In the genomic region with DNA sequence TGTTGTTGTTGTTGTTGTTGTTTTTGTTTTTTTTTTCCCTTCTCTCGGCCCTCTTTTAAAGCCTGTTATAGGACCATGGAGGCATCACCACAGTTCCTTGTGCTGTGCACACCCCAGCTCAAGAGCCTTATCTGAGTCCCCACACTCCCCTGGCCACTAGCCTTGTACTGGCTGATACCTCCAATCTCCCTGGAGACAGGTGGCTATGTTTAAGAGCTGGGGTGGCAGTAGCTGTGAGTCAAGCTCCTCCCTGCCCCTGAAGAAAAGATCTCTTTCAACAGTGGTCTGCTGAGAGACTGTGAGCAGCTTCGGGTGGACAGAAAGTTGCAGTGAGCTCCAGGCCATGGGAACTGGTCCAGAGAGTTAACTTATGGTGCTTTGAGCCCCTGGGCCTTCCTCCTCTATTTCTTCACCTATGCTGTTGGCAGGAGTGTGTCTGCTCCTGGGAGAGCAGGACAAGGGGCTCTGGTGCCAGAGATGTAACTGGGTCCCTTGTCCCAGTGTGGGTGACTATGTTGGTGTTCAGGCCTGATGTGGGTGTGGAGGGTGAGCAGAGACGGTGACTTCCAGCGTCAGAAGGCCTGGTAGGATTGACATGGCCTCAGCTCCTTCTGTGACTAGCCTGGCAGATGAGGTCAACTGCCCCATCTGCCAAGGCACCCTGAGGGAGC, we compare ENCODE assay signal across 9 mouse cellular contexts. TPM values are rescaled to one million over a fixed set of nuclear protein-coding genes. Genes with fewer than 3 reads are reported as not detected.
DNase-seq lines count a peak whose midpoint lies in the region; ATAC-seq and TF ChIP-seq lines count a peak whose summit lies in the region.
"Had no signal": no experiment of that assay in that cellular context is flagged by ENCODE, and none has a peak within 500 bp of the region (broad histone marks: within the 10 kb centered on the region; RNA-seq: fewer than 3 reads in every experiment).

A gene (plus strand): TSS at position 291 of the 671 bp plus-strand sequence.

- ATAC-seq in forebrain, embryonic 13.5 days, result no peak
- no peak for ATAC-seq in lung, embryonic 16.5 days (ENCODE audit: low read depth)
- peak; percentile 99 for ATAC-seq in liver, embryonic 13.5 days (ENCODE audit: low read depth)
- ATAC-seq in stomach, embryonic 15.5 days (ENCODE audit: insufficient read depth, low FRiP score, low read depth), result peak; percentile 97
- ATAC-seq in midbrain, postnatal 0 days (ENCODE audit: low FRiP score), result no peak

- no peaks in the 10 kb centered on the region for H3K36me3 ChIP-seq in forebrain, embryonic 10.5 days (replicated peaks)
- H3K36me3 ChIP-seq in forebrain, embryonic 13.5 days (ENCODE audit: poor library complexity, severe bottlenecking), result no peaks in the 10 kb centered on the region
- no peaks in the 10 kb centered on the region for H3K36me3 ChIP-seq in lung, embryonic 16.5 days (ENCODE audit: control insufficient read depth, insufficient read depth, low read length)
- H3K36me3 ChIP-seq in liver, embryonic 13.5 days, result peaks cover 32% of the 10 kb centered on the region
- H3K36me3 ChIP-seq in stomach, embryonic 15.5 days, result no peaks in the 10 kb centered on the region
- no peaks in the 10 kb centered on the region for H3K36me3 ChIP-seq in midbrain, postnatal 0 days (ENCODE audit: insufficient read depth, low read length)

- H3K4me3 ChIP-seq in forebrain, embryonic 10.5 days, result peak within 1 kb of the TSS; percentile 10
- H3K4me3 ChIP-seq in forebrain, embryonic 13.5 days, result no peak within 1 kb of the TSS
- no peak within 1 kb of the TSS; the same call in 1 of the 2 replicates for H3K4me3 ChIP-seq in lung, embryonic 16.5 days (ENCODE audit: low read length)
- H3K4me3 ChIP-seq in liver, embryonic 13.5 days (replicated peaks), result peak within 1 kb of the TSS; percentile 85
- H3K4me3 ChIP-seq in stomach, embryonic 15.5 days (replicated peaks), result 0 out of 2 replicates have a peak within 1 kb of the TSS, but pooled peaks have one; percentile 12
- H3K4me3 ChIP-seq in midbrain, postnatal 0 days (ENCODE audit: low read depth, low read length), result no peak within 1 kb of the TSS

- TF ChIP-seq CTCF in midbrain, postnatal 0 days (IDR thresholded peaks at IDR 0.05), result no peak

- H3K9ac ChIP-seq in forebrain, embryonic 13.5 days, result no peak within 1 kb of the TSS
- H3K9ac ChIP-seq in lung, embryonic 16.5 days (ENCODE audit: low read length), result peak within 1 kb of the TSS; percentile 39; the same call in 1 of the 2 replicates
- H3K9ac ChIP-seq in liver, embryonic 13.5 days, result peak within 1 kb of the TSS; percentile 99
- H3K9ac ChIP-seq in stomach, embryonic 15.5 days, result no peak within 1 kb of the TSS
- H3K9ac ChIP-seq in midbrain, postnatal 0 days (replicated peaks; ENCODE audit: low read length, poor library complexity, severe bottlenecking), result no peak within 1 kb of the TSS

- H3K27me3 ChIP-seq in forebrain, embryonic 10.5 days (ENCODE audit: poor library complexity, severe bottlenecking), result peaks cover 29% of the 10 kb centered on the region
- H3K27me3 ChIP-seq in forebrain, embryonic 13.5 days, result peaks cover 15% of the 10 kb centered on the region
- H3K27me3 ChIP-seq in lung, embryonic 16.5 days (ENCODE audit: control insufficient read depth, insufficient read depth, low read depth, low read length), result peaks cover 26% of the 10 kb centered on the region
- peaks cover 38% of the 10 kb centered on the region for H3K27me3 ChIP-seq in liver, embryonic 13.5 days
- H3K27me3 ChIP-seq in stomach, embryonic 15.5 days (replicated peaks), result peaks cover 15% of the 10 kb centered on the region; the same call in 1 of the 2 replicates
- H3K27me3 ChIP-seq in midbrain, postnatal 0 days (ENCODE audit: insufficient read depth, low read length), result 0 out of 2 replicates have a peak, but pooled peaks cover 3% of the 10 kb centered on the region

- H3K9me3 ChIP-seq in forebrain, embryonic 10.5 days, result no peaks in the 10 kb centered on the region
- H3K9me3 ChIP-seq in forebrain, embryonic 13.5 days (replicated peaks), result no peaks in the 10 kb centered on the region
- H3K9me3 ChIP-seq in lung, embryonic 16.5 days (ENCODE audit: control insufficient read depth, low read length), result no peaks in the 10 kb centered on the region
- no peaks in the 10 kb centered on the region for H3K9me3 ChIP-seq in liver, embryonic 13.5 days (replicated peaks)
- no peaks in the 10 kb centered on the region for H3K9me3 ChIP-seq in stomach, embryonic 15.5 days
- H3K9me3 ChIP-seq in midbrain, postnatal 0 days (ENCODE audit: low read length), result no peaks in the 10 kb centered on the region

- peak within 1 kb of the TSS; percentile 70 for H3K27ac ChIP-seq in forebrain, embryonic 10.5 days
- no peak within 1 kb of the TSS for H3K27ac ChIP-seq in forebrain, embryonic 13.5 days
- H3K27ac ChIP-seq in lung, embryonic 16.5 days (ENCODE audit: low read length), result no peak within 1 kb of the TSS
- H3K27ac ChIP-seq in liver, embryonic 13.5 days, result peak within 1 kb of the TSS; percentile 100
- H3K27ac ChIP-seq in stomach, embryonic 15.5 days, result no peak within 1 kb of the TSS
- H3K27ac ChIP-seq in midbrain, postnatal 0 days (ENCODE audit: low read depth, low read length), result no peak within 1 kb of the TSS

- H3K4me1 ChIP-seq in forebrain, embryonic 10.5 days, result peaks cover 10% of the 10 kb centered on the region
- H3K4me1 ChIP-seq in forebrain, embryonic 13.5 days, result peaks cover 5% of the 10 kb centered on the region; the same call in 1 of the 2 replicates
- 0 out of 2 replicates have a peak, but pooled peaks cover 2% of the 10 kb centered on the region for H3K4me1 ChIP-seq in lung, embryonic 16.5 days (replicated peaks; ENCODE audit: control insufficient read depth, insufficient read depth, low read length)
- H3K4me1 ChIP-seq in liver, embryonic 13.5 days (replicated peaks), result peaks cover 72% of the 10 kb centered on the region
- H3K4me1 ChIP-seq in stomach, embryonic 15.5 days, result peaks cover 4% of the 10 kb centered on the region; the same call in 1 of the 2 replicates
- H3K4me1 ChIP-seq in midbrain, postnatal 0 days (ENCODE audit: insufficient read depth, low read length), result no peaks in the 10 kb centered on the region

- H3K4me2 ChIP-seq in forebrain, embryonic 13.5 days, result no peak within 1 kb of the TSS
- H3K4me2 ChIP-seq in lung, embryonic 16.5 days (ENCODE audit: low read depth, low read length), result peak within 1 kb of the TSS; percentile 22; the same call in 1 of the 2 replicates
- peak within 1 kb of the TSS; percentile 82 for H3K4me2 ChIP-seq in liver, embryonic 13.5 days
- H3K4me2 ChIP-seq in stomach, embryonic 15.5 days, result no peak within 1 kb of the TSS
- no peak within 1 kb of the TSS for H3K4me2 ChIP-seq in midbrain, postnatal 0 days (ENCODE audit: low read depth, low read length, poor library complexity, severe bottlenecking)

- WGBS in forebrain, embryonic 10.5 days, result 82% methylated on average over 4 of the region's 4 CpGs
- WGBS in forebrain, embryonic 13.5 days, result 78% methylated on average over 4 of the region's 4 CpGs
- 67% methylated on average over 4 of the region's 4 CpGs for WGBS in lung, embryonic 16.5 days
- WGBS in liver, embryonic 13.5 days (ENCODE audit: insufficient replicate concordance), result 10% methylated on average over 4 of the region's 4 CpGs
- 69% methylated on average over 4 of the region's 4 CpGs for WGBS in stomach, embryonic 15.5 days
- WGBS in midbrain, postnatal 0 days, result 82% methylated on average over 4 of the region's 4 CpGs

- no peak for DNase-seq in forebrain, embryonic 10.5 days (ENCODE audit: extremely low spot score, low spot score)
- DNase-seq in lung, adult 18-20 months, result no peak
- DNase-seq in liver, embryonic 13.5 days, result peak; percentile 94
- DNase-seq in gastrocnemius, postnatal 10 days, result no peak
- no peak for DNase-seq in midbrain, postnatal 0 days (ENCODE audit: low spot score)
- DNase-seq: kidney, adult 9 months had no signal

RNA-seq across cellular contexts. Expression of the gene that starts here (rescaled TPM):
- polyA plus RNA-seq in forebrain, embryonic 10.5 days (2016; fragmentation: Nextera tagmentation; extraction: Ambion mirVana), result 6.1 and 9.8 TPM in 2 replicates
- polyA plus RNA-seq in forebrain, embryonic 13.5 days (2015; fragmentation: Nextera tagmentation; extraction: Ambion mirVana), result 1.2 and 2.1 TPM in 2 replicates
- 3.2 and 5.1 TPM in 2 replicates for polyA plus RNA-seq in lung, embryonic 16.5 days (2015; fragmentation: Nextera tagmentation; extraction: Ambion mirVana)
- polyA plus RNA-seq in liver, embryonic 13.5 days (2015; fragmentation: Nextera tagmentation; extraction: Ambion mirVana), result 286 and 323 TPM in 2 replicates
- 9.3 and 25.4 TPM in 2 replicates for polyA plus RNA-seq in stomach, embryonic 15.5 days (2015; fragmentation: Nextera tagmentation; extraction: Ambion mirVana)
- total RNA-seq in gastrocnemius, postnatal 10 days (2021), result 1 to 10 TPM in 1 of 2 experiments, not detected in 1; 1.7 TPM
- 0.22 and 0.24 TPM in 2 replicates for total RNA-seq in midbrain, postnatal 0 days (2014; rRNA removed)
- polyA plus RNA-seq in midbrain, postnatal 0 days (2015; fragmentation: Nextera tagmentation; extraction: Ambion mirVana), result 0.16 and 0.17 TPM in 2 replicates

Comparison
In these comparisons a context has a peak if more than half of its experiments do, and no peak if none do; other contexts are left out.
1. RNA of the gene that starts here (polyA plus RNA-seq): 286 to 323 TPM in liver, embryonic 13.5 days; 9.3 to 25.4 TPM in stomach, embryonic 15.5 days, 6.1 to 9.8 TPM in forebrain, embryonic 10.5 days, 3.2 to 5.1 TPM in lung, embryonic 16.5 days, 1.2 to 2.1 TPM in forebrain, embryonic 13.5 days and 0.16 to 0.17 TPM in midbrain, postnatal 0 days; every median in the first group is over 10 times any median in the second.
2. H3K27ac ChIP-seq: peak in forebrain, embryonic 10.5 days (single experiment) and liver, embryonic 13.5 days (single experiment); none in forebrain, embryonic 13.5 days (single experiment), lung, embryonic 16.5 days (single experiment), stomach, embryonic 15.5 days (single experiment) and midbrain, postnatal 0 days (single experiment).
3. H3K4me3 ChIP-seq: peak in forebrain, embryonic 10.5 days (single experiment), liver, embryonic 13.5 days (single experiment) and stomach, embryonic 15.5 days (single experiment); none in forebrain, embryonic 13.5 days (single experiment), lung, embryonic 16.5 days (single experiment) and midbrain, postnatal 0 days (single experiment).
4. ATAC-seq: peak in liver, embryonic 13.5 days (single experiment) and stomach, embryonic 15.5 days (single experiment); none in forebrain, embryonic 13.5 days (single experiment), lung, embryonic 16.5 days (single experiment) and midbrain, postnatal 0 days (single experiment).
5. H3K4me2 ChIP-seq: peak in lung, embryonic 16.5 days (single experiment) and liver, embryonic 13.5 days (single experiment); none in forebrain, embryonic 13.5 days (single experiment), stomach, embryonic 15.5 days (single experiment) and midbrain, postnatal 0 days (single experiment).
6. H3K9ac ChIP-seq: peak in lung, embryonic 16.5 days (single experiment) and liver, embryonic 13.5 days (single experiment); none in forebrain, embryonic 13.5 days (single experiment), stomach, embryonic 15.5 days (single experiment) and midbrain, postnatal 0 days (single experiment).